Mouse (Mus musculus): ENCODE results near the gene Tpp2.

DNA sequence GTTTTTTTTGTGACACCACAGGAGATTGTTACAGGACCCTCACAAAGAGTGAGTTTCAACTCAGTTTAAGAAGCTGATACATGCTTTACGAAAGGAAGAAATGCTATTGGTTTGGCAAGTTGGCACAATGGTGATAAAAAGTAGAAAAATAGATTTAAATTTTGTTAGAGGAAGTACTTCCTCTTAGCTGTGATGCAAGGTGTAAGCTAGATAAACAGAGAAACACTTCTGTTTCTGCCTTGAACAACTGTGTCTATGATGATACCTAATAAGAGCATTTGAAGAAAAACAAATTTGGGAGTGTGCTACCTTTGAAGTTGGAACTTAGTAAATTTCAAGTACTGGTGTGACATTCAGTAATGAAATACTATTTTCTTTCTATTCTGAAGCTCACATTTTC, 5.9 kb downstream of the Tpp2 start:
- TF ChIP-seq CTCF (IDR thresholded peaks at IDR 0.05) = no peak
- no peak for TF ChIP-seq POLR2A (IDR thresholded peaks at IDR 0.05; ENCODE audit: insufficient read depth, low read depth, low read length)
- TF ChIP-seq EP300 (IDR thresholded peaks at IDR 0.05; ENCODE audit: insufficient read depth, low read depth, low read length) = no peak

All from heart, adult 2 months (tissue).